Mouse (Mus musculus): ENCODE measurements around the gene Rbp7.

- no peak for TF ChIP-seq TAL1 (IDR thresholded peaks at IDR 0.05; ENCODE audit: low read length)
- no peak for TF ChIP-seq GATA1 (IDR thresholded peaks at IDR 0.05; ENCODE audit: low read length)
Measured at GRCm38 (mm10) chr4:149417854-149418365, 36.9 kb downstream of the Rbp7 start.
